Mouse (Mus musculus): ENCODE data around the gene Slfn8.

DNA sequence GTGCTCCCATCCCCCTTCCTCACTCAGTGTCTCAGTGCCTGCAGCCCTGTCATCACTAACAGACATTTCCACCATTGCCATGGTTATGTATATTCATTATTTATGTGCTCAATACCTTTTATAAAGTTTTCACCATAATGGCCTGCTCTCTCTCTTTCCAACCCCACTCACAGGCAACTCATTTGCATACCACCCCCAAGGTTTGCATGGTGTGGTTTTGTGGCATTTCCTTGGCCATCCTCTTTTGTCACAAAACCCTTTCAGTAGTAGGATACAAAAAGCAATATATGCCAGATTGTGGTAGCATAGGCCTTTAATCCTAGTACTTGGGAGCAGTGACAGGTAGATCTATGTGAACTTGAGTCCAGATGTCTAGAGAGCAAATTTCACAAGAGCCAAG is 4.5 kb downstream of the Slfn8 start:
- TF ChIP-seq POLR2A (IDR thresholded peaks at IDR 0.05; ENCODE audit: low read depth, low read length) (no peak), CTCF (conservative IDR thresholded peaks at IDR 0.05; ENCODE audit: insufficient read depth, insufficient read length, low read depth, low read length) (no peak)
